Mouse (Mus musculus) ZHBTc4 (cell line): ENCODE results near the gene Gm28035.
A peak's percentile ranks its signal among the peaks of the same experiment; 100 is the strongest.

Source experiments
- DNase-seq: peaks from one replicate; pipeline ENCODE4 v3.0.0-alpha.2; 2011; ENCODE audit warnings: low read depth, low spot score

The Gm28035 gene

DNA sequence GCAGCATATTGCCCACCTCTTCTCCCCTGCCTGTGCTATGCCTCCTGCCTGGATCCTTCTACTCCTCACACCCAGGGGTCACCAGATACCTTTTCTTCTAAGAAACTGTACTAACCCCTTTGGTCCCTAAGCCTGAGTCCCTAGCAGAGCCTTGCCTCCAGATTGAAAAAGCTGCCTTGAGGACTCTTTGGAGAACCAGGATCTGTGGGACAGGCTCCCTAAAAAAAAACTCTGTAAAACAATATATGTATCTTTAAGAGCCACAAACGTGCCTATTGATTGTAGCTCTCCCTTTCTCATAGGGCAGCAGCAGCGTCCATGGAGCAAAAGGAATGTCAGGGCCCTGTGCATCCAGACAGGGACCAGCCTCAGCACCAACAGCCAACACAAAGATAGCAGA is at the start of gene Gm28035:
Gene Gm28035, plus strand, starts transcription at position 301 of the 400 bp plus-strand sequence.
- no peak for DNase-seq

DNA sequence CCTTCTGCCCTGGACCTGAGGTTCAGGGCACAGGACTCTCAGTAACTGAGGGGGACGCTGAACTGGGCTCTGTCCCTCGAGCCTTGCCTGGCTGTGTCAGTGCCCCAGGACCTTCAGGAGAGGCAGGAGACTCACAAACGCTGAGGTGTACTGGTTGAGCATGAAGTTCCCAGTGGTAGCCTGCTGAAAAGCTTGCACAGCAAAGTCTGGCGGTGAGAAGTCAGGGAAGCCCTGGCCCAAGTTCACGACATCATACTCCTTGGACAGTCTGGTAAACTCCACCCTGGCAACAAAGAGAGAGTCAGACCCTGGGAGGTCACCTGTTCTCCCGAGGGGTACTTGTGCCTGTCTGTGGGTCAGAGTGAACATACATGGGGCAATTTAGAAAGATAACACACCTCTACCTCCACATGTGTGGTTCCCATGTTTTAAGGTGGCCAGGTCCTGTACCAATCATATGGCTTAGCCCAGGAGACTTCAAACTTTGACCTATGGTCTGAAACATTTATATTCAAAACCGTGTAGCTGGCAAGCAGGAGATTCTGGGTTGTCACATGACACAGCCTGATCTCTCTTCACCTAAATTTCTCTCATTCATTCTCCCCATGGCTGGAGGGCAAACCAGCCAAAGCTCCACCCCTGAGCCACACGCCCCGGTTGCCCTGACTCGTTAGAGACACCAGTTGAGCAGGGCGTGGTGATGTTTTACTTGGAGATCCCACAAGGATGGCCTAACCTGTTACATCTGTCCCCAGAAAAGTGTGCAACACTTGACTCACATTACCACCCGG is 48.4 kb upstream of the Gm28035 start:
- DNase-seq, result no peak

DNA sequence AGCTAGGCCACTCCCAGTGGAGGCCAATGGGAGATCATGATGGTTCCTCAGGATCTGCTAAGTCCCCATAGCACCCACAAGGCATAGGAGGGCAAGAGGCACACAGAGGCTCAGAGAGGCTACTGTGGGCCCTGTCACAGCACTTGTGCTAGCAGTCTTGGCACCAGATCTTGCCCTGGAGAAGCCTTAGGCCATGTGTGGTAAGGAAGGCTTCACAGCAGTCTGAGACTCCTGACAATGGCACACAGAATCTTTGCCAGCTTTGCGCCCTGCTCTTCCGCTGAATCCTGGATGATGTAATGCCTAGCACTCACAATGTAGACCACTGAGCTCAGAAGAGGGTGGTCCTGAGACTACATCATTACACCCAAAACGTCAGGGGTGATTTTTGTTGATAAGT is 45.7 kb upstream of the Gm28035 start:
- no peak for DNase-seq

DNA sequence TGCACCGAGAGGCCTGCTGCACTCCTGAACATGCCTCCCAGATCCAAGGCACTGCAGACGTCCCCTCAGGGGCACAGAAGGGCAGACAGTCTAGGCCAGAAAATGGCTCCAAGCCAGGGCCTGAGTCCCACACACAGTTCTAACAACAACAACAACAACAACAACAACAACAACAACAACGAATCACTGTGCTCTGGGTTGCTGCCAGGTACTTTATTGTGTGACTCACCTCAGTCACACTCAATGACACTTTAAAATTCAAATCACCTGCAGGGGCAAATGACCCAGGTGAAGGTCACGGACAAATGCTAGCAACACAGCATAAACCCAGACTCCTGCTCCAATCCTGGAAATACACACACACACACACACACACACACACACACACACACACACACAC is 42.3 kb upstream of the Gm28035 start:
- DNase-seq, result no peak

DNA sequence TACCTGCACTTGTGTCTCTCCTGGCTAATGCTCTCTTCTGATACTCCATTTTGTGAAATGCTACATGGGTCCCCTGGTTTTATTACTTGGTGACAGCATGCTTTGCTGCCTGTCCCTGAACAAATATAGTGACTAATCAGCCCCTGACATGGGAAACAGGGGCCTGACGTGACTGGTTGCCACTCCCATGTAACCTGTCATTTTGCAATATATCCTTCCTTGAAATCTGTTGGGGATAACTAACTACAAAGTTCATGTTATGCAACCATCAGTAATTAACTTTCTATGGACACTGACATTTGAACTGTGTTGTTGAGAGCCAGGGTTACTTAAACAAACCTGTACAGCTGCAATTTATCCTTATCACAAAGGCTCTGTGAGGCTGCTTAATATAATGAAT is 40.4 kb upstream of the Gm28035 start:
- DNase-seq, result no peak

DNA sequence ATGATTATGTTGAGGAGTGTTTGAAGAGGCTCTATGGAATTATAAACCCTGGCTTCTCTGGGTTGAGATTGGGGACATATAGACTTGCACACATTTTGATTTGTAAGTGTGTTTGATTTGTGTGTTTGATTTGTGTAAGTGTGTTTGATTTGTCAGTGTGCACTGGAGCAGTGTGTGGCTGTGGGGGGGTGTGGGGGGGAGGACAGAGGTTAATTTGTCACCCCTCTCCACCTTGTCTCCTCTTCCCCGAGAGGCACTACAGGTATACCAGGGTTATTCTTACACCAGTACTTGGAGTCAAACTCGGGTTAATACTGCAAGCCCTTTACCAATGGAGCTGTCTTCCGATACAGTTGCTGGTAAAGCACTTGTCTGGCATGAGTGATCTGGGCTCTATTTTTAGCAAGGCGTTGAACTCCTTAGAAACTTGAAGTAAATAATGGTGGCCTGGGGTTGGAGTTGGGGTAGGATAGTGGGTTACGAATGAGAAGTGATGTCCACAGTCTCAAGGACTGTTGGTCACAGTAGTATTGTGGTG is 39.9 kb upstream of the Gm28035 start:
- DNase-seq, result no peak

DNA sequence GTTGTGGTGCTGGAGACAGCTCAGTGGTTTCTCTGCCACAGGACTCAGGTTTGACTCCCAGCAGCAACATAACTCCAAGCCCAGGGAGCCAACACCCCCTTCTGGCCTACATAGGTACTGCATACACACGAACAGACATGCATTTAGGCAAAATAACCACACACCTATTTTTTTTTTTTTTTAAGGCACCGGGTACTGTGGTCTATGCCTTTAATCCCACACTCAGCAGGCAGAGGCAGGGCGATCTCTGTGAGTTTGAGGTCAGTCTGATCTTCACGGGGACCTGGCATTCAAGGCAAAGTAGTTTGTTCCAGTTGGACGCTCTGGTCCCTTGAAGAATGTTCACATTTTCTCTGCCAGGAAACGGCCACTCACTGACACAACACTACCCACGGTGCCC is 36.9 kb upstream of the Gm28035 start:
- DNase-seq, result peak; percentile 90

DNA sequence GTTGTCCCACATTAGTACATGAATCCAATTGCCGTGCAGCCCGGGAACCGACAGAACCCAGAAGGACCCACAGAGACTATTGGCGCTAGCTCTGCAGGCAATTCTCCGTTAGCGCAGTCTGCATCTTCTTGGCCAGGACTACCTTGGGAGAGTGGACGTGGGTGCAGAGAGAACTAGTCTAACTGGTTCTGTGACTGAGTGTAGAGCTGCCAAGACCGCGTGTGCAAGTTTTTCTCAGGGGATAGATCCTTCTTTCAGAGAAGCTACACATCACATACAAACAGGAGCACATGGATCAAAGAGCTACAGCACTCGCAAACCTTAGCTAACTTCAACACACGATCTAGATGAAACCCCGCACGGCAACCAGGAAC is 35.1 kb upstream of the Gm28035 start:
- no peak for DNase-seq

DNA sequence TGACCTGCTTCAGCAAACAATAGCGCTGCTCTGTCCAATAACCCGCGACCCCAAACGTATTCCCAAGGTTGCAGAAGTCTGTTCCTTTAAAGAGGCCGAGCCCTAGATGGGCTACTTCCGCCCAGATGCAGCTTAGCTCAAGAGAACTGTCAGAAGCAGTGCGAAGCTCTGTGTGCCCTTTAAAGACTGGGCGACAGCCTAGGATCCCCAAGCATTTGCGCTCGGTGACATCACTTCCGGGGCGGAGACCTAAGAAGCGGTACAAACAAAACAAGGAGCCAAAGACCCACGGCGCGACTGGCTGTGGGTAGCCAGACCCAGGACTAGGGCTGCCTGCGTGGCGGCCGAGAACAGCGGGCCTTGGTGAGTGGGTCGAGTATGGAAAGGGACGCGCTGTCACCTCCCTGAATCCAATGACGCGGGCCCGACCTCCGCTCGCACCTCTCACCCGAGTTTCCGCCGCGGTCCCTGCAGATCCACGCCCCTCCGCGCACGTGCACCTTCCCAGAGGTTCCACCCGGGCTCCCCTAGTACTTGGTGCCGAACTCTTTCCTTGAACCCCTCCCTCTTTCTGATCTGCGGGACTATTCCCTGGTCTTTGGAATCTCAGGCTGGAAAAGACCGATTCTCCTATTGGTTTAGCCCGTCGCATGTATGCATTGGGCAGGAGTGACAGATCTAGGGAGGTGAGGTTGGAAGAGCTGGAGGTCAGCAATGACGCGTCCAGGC is 34.6 kb upstream of the Gm28035 start, which contains the start of gene Kyat1:
Gene Kyat1, minus strand, starts transcription at position 219 of the 729 bp plus-strand sequence.
- peak; percentile 94 for DNase-seq

DNA sequence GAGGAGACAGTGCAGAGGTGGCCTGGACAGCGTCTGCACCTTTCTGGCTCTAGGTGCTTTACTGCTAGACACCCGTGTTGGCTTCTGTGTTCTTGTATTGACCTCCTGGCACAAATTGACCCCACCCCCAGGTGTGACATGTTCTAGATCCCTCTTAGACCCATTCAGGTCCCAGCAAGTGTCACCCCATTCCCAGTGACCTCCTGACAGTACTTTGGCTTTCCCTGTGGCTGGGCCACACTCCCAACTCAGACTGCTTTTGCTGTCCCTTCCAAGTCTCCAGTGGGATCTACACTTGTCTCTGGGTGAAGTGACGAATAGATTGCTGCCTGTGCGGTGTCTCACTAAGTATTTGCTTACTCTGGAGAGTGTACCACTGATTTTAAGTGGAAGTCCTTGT is 33.0 kb upstream of the Gm28035 start:
- no peak for DNase-seq

DNA sequence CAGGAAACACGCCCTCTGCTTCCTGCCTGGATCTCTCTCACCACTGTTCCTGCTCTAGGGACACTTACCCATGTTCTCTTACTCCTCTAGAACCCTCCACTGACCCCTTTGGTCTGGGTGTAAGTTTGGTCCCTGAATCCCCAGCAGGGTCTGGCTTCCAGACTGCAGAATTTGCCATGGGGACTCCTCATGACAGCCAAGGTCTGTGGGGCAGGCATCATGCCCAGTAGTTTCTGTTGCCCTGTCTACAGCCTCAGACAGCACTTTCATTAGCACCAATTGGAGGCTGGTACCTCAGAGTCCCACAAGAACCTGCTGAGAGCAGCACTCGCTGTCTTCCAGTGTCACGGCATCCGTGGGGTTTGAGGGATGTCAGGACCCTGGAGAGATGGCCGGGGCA is 32.5 kb upstream of the Gm28035 start:
- no peak for DNase-seq

DNA sequence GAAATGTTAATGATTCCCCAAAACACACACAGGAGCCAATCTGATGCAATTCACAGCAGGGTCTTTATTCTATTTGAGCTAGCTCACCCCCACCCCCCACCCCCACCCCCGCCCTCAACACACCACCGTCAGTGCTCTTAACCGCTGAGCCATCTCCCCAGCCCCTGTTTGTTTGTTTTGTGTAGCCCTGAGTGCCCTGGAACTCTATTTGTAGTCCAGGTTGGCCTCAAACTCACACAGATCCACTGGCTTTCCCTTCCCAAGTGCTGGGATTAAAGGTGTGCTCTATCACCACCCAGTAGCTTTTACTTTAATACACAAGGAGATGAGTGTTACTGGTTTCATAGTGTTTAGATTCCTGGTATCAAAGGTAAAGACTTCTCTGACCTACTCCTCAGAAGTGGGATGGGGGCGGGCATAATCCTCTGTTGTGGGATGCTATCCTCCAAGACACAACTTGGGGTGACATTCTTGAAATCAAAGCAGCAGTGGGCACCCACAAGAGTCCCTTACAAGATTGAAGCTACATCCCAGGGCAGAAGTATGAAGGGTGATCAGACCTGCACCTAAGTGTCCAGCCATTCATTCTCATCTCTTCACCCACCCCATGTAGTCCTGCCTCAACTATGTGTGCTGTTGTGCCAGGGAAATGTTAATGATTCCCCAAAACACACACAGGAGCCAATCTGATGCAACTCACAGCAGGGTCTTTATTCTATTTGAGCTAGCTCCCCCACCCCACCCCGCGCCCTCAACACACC is 28.8 kb upstream of the Gm28035 start:
- no peak for DNase-seq

DNA sequence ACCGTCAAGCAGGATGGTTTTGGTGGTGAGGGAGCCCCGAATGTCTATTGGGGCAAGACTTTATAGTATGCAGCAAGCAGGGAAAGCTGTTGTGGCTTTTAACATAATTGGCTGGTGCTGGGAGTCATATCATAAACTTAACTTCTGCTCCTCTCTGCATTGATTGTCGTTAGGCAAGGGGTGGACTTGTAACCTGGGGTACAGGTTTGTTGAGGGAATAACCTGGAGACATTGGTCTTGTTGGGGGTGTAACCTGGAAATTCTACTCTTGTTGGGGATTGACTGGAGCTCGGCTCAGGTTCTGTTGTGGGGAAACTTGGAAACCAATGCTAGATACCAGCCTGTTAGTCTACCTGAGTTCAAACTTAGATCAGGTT is 28.2 kb upstream of the Gm28035 start:
- no peak for DNase-seq

DNA sequence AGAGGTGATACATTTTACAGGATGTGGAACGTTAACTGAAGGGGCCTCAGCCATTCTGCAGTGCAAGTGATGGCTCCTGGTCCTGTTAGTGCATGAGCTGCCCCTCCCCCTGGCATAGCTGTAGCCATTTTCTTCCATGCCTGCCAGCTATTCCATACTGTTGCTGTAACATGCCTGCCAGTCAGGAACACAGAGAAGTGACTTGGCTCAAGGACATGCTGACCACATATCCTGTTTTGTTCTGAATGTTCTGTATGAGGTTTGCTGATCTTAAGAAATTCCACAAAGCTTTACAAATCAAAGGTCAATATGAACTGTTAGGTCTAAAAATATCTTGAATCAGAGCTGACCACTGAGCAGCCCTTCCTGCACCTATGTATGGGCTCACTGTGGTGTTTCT is 27.4 kb upstream of the Gm28035 start:
- DNase-seq, result no peak

DNA sequence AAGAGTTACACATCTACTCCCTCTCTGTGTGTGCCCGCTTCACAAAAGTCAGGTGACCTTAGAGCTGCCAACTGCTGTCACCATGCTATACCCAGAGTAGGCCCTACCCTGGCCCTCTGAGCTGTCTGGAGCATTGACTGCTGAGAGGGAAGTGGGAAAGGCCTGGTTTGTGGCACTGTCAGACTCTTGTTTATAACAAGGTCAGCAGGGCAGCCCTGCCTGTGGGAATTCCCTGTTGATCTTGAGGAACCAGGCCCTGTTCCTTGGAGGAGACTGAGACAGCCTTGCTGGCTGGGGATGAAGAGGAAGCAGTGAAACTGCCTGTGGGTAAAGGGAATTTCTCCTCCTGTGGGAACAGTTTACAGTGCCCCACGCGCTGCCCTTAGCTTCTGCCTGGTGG is 25.6 kb upstream of the Gm28035 start:
- no peak for DNase-seq

DNA sequence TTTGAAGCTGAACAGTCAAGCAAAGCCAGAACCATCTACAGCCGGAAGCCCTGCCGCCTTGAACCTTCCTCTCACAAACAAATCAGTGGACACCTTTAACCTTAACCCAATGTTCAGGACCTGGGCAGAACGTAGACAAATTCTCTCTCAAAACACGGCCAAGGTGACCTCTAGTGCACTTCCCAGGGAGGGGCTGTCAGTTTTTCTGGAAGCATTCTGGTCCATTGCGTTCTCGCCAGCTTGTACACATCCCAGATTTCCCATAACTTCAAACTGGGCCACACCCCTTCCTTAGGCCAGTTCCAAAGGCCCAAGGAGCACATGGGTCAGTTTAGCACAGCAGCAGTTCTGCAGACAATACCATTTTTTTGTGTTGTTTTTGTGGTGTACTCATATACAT is 24.9 kb upstream of the Gm28035 start:
- peak; percentile 45 for DNase-seq

DNA sequence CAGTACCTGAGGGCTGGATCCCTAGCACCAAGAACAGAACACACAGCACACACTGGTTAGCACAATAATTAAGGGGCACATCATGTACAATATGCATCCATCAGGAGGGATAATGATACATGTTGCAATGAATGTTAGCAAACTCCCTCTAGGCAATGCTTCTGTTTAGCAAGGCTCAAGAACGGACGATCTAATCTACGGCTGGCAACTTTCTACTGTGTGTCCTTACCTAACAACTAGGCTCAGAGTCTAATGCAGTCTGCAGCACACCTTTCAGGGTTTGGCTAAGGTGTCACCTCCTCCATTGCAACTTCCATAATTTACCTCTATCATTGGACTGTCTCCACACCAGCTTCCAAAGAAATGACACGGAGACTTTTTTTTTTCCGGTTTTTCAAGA is 24.1 kb upstream of the Gm28035 start:
- no peak for DNase-seq

DNA sequence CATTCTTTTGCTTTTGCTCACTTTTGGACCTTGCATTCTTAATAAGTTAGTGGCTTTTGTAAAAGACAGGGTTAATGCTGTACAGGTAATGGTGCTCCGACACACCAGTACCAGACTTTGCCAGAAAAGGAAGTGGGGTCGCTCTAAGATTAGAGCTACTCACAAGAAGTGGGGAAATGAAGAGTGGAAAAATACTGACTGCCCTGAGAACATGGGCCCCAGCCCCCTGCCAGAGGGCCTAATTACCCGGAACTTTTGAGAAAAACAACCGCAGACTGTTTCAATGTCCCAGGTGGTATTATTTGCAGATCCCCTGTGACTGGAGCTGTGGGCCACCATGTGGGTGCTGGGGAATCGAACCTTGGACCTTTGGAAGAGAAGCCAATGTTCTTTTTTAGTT is 4.8 kb upstream of the Gm28035 start:
- no peak for DNase-seq

DNA sequence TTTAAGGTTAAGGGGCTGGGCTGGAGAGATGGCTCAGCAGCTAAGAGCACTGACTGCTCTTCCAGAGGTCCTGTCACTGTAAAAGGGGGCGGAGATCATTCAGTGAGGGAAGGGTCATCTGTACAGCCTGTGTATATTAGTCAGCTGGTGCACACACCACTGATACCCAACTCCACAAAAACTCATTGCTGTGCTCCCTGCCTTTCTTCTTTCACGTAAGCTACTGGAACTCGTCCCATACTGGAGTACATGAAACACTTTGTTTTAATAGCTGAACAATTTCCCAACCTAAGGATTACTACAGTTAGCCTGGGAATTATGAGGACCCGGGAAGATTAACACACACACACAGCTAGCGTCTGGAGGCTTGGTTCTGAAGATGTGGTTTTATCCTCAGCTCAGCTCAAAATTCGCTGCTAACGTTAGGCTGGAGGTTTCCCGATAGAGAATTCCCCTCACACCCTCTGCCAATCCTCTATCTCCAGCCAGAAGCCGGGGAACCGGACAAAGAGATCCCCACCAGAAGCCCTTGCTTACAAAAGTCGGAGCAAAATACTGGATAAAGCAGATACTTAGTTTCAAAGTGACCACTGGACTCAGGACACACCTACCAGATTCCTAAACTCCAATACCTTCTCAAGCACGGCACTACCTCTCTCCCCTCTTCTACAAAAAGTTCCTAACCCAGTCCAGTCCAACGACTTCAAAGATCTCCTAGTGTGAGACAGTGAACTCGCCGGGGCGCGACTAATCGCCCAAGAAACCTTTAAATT is 3.8 kb upstream of the Gm28035 start:
- DNase-seq, result no peak

DNA sequence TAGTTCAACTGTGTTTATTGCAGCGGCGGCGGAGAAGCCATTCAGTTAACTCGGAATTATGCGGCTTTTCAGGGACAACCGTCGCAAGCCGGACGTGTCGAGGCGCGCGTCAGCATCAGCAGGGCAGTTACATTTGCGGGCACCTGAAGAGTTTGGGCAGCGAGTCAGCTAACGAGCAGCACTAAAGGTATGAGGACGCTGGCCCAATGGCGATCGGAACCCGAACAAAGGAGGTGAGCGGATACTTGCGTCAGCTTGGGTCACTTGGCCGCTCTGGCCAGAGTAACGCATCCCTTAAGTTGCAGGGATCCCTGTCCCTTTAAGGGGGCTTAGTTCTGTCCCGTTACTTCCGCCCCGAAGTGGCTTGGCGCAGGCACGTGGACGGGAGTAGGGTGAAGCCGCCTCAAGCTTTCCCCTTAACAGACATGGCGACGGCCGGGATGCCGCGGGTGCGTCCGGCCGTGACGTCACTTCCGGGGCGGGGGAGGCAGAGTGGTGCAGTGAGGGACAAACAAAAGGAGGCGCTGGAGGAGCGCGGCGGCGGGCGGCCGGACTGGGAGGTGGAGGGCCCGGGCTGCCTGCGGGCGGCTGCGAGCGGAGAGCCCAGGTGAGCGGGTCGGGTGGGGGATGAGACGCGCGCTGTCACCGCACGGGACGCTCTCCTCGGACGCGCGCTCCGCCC is 3.0 kb upstream of the Gm28035 start, which contains the start of gene Lrrc8a:
Gene Lrrc8a, plus strand, starts transcription at position 517 of the 682 bp plus-strand sequence.
- DNase-seq, result peak; percentile 99

DNA sequence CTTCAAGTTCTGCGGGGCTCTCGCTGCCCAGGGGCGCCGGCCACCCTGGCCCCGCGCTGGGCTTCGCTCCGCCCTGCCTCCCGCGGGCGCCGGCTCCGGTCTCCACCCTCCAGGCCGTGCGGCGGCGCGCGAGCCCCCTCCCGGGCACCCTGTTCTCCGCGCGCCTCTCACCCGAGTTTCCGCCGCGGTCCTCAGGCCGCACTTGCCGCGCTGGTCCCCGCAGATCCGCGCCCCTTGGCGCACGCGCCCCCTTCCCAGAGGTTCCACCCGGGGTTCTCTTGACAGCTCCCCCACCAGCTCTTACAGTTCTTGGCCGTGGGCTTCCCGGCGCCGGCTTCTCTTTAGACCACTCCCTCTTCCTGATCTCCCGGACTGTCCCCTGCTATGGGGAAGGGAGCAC is 2.5 kb upstream of the Gm28035 start:
- peak; percentile 73 for DNase-seq
